Mouse (Mus musculus) left cerebral cortex, adult 2 months (tissue): Measurements from ENCODE around the gene Supt3. TPM values are rescaled to one million over a fixed set of nuclear protein-coding genes. Genes with fewer than 3 reads are reported as not detected.

Experiments
- DNase-seq, 2 experiments: peaks; one replicate each; pipeline ENCODE4 v3.0.0; 2021 to 2022; ENCODE audit warnings: low spot score in 2 of 2, mixed read lengths in 1 of 2; ENCODE audit errors: extremely low spot score in 1 of 2
- H3K27ac ChIP-seq: fragments of 200-600 bp; 2 replicates; pipeline ENCODE4 v1.8.1; 2022
- H3K4me3 ChIP-seq: fragments of 200-600 bp; 2 replicates; pipeline ENCODE4 v1.8.1; 2022
- CTCF ChIP-seq: fragments of 200-600 bp; IDR thresholded peaks from 2 replicates; pipeline ENCODE4 v1.8.1; 2022; ENCODE audit warnings: antibody characterized with exemption, mild to moderate bottlenecking, moderate library complexity
- intact Hi-C: fragments of 180-260 bp; cut with DNase I; formaldehyde crosslinking; loops from one replicate; pipeline ENCODE4 v1.15.1; 2025
- total RNA-seq, 2 experiments: library from RNA; stranded (reverse); gene quantifications; 2 replicates each; pipeline ENCODE4 v1.2.3; 2021

Gene Supt3
- total RNA-seq, 2 experiments from 2014 or later = 11.0 to 14.3 TPM

DNA sequence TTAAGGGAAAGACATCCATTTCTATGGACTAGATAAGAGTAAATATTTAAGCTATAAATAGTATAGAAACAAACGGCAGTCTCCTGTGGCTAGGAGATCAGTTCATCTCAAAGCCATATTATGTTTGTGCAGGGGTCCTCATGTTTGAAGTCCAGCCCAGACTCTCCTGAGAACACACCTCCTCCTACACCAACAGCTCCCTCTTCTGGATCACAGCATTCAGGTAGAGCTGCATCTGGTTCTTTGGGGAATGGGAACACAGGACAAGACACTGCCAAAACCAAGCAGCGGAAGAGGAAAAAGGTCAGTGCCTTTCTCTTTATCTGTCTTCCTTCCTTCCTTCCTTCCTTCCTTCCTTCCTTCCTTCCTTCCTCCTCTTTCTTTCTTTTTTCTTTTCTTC is 264.1 kb downstream of the Supt3 start:
- Histone ChIP-seq H3K4me3 (no peak overlapping the region), H3K27ac (no peak overlapping the region)
- TF ChIP-seq CTCF = no peak; the same call in 1 of the 2 replicates
- DNase-seq = no peak
- intact Hi-C loops = loop anchor here (10.0 kb wide), 1 partner anchor 334 kb away; no protein-coding TSS in a partner anchor

DNA sequence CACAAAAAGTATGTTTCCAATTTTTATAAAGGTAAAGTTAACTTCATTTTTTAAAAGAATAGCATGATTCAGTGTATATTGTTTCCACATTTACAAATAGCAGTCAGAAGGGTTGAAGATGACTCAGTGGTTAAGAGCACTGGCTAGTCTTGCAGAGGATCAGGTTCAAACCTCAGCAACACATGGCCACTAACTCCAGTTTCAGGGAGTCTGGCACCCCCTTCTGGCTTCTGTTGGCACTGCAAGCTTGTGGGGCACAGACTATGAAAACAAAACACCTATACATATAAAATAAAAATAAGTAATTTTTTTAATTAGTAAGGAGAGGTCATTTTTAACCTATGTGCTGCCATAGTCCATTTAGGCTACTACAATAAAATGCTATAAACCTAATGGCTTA is 268.9 kb downstream of the Supt3 start:
- TF ChIP-seq CTCF = peak; percentile 44
- intact Hi-C loops = loop anchor here (10.0 kb wide), 1 partner anchor 329 kb away; no protein-coding TSS in a partner anchor
- Histone ChIP-seq H3K27ac (no peak overlapping the region), H3K4me3 (no peak overlapping the region)
- DNase-seq = no peak

- intact Hi-C loops = loop anchor here (10.0 kb wide), 1 partner anchor 328 kb away; no protein-coding TSS in a partner anchor
- no peak for DNase-seq
- no peak; the same call in 1 of the 2 replicates for TF ChIP-seq CTCF
- Histone ChIP-seq H3K27ac (no peak overlapping the region), H3K4me3 (no peak overlapping the region)
Measured at GRCm38 (mm10) chr17:45046583-45046982, 269.6 kb downstream of the Supt3 start.

DNA sequence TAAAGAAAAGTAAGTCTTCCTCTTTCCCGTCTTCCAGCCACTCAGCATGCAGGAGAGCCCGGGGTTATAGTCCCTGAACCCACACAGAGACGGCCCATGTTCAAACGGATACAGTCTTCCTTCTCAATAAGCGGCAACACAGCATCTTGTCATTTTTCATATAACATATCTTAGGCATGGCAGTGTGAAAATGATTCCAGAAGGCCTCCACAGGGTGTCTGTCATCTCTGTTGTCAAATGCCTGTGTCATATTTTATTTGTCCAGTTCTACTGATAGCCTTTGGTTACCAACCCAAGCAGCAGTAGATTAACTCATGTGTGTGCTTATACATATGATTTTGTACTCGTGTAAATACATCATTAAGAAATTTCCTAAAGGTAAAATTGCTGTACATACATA is 270.3 kb downstream of the Supt3 start:
- intact Hi-C loops = loop anchor here (10.0 kb wide), 1 partner anchor 328 kb away; no protein-coding TSS in a partner anchor
- no peak for DNase-seq
- no peak for TF ChIP-seq CTCF
- Histone ChIP-seq H3K27ac (no peak overlapping the region), H3K4me3 (no peak overlapping the region)

- intact Hi-C loops = no loop called here
- H3K4me3 ChIP-seq = no peak overlapping the region
- no peak for DNase-seq
- no peak for TF ChIP-seq CTCF
- H3K27ac ChIP-seq = no peak overlapping the region
Measured at GRCm38 (mm10) chr17:45051971-45052370, 275.0 kb downstream of the Supt3 start.

GRCm38 (mm10) chr17:45053371-45053770 is 276.4 kb downstream of the Supt3 start:
- DNase-seq = no peak
- intact Hi-C loops = no loop called here
- no peak for TF ChIP-seq CTCF
- no peak overlapping the region for H3K27ac ChIP-seq
- H3K4me3 ChIP-seq = no peak overlapping the region

DNA sequence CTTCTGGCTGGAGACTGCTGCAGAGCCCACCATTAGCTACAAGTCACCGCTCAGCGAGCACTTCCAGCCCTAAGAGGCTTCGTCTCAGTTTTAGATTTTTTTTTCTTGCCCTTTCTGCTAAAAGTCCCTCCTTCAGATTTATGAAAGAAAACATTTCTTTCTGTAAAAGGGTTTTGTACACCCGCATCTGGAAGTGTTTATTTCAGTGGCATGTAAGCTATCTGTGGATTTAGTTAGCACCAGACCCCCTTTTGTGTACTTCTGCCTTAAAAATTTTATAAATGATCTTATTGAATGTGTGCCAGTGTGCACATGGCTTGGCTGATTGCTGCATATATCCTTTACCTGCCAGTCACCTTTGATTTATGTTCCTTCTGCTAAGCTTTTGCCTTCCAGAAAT is 277.6 kb downstream of the Supt3 start:
- intact Hi-C loops = no loop called here
- no peak overlapping the region for H3K27ac ChIP-seq
- no peak overlapping the region for H3K4me3 ChIP-seq
- TF ChIP-seq CTCF = no peak
- no peak for DNase-seq

DNA sequence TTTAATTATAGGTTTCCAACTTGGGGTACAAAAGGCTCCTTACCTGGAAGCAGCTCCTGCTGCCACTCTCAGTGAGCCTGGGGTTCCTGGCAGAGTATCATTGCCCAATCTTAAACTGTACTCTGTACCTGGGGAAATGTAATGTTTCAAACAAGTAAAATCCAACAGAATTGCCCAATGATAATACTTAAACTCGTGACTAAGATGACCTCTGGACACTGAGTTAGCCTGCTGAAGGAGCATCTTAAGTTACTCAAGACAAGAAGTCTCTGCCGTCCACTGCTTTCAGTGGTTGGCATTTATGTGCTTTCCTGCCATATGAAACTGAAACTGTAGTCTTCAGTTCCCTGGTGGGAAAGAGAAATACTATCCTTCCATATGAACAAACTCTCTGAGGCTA is 279.9 kb downstream of the Supt3 start:
- no peak for TF ChIP-seq CTCF
- intact Hi-C loops = no loop called here
- Histone ChIP-seq H3K27ac (no peak overlapping the region), H3K4me3 (no peak overlapping the region)
- DNase-seq = no peak

DNA sequence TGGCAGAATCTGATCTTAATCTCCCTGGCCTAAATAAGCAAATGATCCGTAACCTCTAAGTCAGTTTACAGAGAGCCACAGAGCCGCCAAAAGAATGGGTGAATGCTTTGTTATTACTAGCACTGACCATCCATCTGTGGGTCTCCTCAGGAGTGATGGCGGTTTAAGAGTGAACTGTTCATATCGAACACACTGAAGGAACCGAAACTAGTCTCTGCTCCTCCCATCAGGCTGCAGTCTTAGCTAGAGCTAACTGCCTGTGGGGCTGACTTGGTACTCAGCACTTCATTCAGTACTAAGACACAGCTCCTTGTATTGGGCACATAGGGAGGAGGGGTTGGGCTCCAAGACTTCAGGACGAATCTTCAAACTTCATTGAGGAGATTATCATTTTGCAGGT is 280.8 kb downstream of the Supt3 start:
- no peak overlapping the region for H3K4me3 ChIP-seq
- DNase-seq = no peak
- H3K27ac ChIP-seq = no peak overlapping the region
- intact Hi-C loops = no loop called here
- no peak for TF ChIP-seq CTCF

GRCm38 (mm10) chr17:45058566-45059363 is 281.8 kb downstream of the Supt3 start:
- no peak for DNase-seq
- TF ChIP-seq CTCF = no peak
- intact Hi-C loops = no loop called here
- H3K4me3 ChIP-seq = no peak overlapping the region
- H3K27ac ChIP-seq = no peak overlapping the region

- no peak for DNase-seq
- intact Hi-C loops = no loop called here
- Histone ChIP-seq H3K4me3 (no peak overlapping the region), H3K27ac (no peak overlapping the region)
- no peak for TF ChIP-seq CTCF
Measured at GRCm38 (mm10) chr17:45063776-45064175, 286.8 kb downstream of the Supt3 start.

DNA sequence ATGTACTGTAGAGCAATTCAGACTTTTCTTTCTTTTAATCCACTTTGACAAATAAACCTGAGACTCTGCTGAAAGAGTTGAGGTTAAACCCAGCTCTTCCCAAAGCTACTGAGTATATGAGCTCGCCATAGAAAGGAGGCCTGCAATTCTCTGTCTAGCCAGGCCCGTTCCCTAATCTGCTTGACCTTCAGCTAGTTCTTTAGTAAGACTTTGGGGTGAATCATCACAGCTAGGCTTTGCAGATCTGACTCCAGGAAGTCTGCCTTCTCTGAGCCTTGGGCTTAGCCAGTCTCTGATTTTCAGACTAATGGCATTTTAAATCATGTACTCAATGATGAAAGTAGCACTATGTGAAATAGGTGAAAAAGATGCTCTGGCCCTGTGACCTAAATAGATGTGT is 288.5 kb downstream of the Supt3 start:
- Histone ChIP-seq H3K27ac (no peak overlapping the region), H3K4me3 (no peak overlapping the region)
- no peak for TF ChIP-seq CTCF
- intact Hi-C loops = no loop called here
- DNase-seq = no peak

- TF ChIP-seq CTCF = no peak
- Histone ChIP-seq H3K4me3 (no peak overlapping the region), H3K27ac (no peak overlapping the region)
- intact Hi-C loops = no loop called here
- DNase-seq = no peak
Measured at GRCm38 (mm10) chr17:45067441-45067840, 290.5 kb downstream of the Supt3 start.
